Mouse (Mus musculus) cortical plate, adult 2 months (tissue): Measurements from ENCODE around the gene Smarcc2.

Experiments used
- CTCF ChIP-seq: fragments of 200-500 bp; IDR thresholded peaks from 2 replicates; pipeline ENCODE4 v1.5.1; 2011; ENCODE audit warnings: mild to moderate bottlenecking, control low read depth, low read length; ENCODE audit not compliant: insufficient read depth; ENCODE audit errors: extremely low read depth
- POLR2A ChIP-seq: fragments of 200-500 bp; IDR thresholded peaks from 2 replicates; pipeline ENCODE4 v1.6.1; 2011; ENCODE audit warnings: mild to moderate bottlenecking, low read length, control low read depth; ENCODE audit not compliant: insufficient read depth; ENCODE audit errors: extremely low read depth

GRCm38 (mm10) chr10:128516677-128517076 lies 57.6 kb downstream of the Smarcc2 start:
- TF ChIP-seq POLR2A (no peak), CTCF (no peak)
